Mouse (Mus musculus): Measurements from ENCODE around the gene Sorbs1.
"Not testable (repeated sequence)": the region's sequence is repeated elsewhere in the genome, so short reads cannot be mapped to it uniquely, and the experiment has no call there.

Gene Sorbs1

GRCm38 (mm10) chr19:40513632-40514078 is at the start of gene Sorbs1:
TSS of gene Sorbs1 (minus strand) at chr19:40513779.
- peak; percentile 92 to 95 for DNase-seq (ENCODE audit: low spot score in 2 of 2)

GRCm38 (mm10) chr19:40561521-40561920 is 47.9 kb upstream of the Sorbs1 start:
- DNase-seq (ENCODE audit: low spot score in 2 of 2) = not testable (repeated sequence)

- no peak for DNase-seq (ENCODE audit: low spot score in 2 of 2)
Observed at GRCm38 (mm10) chr19:40556029-40556428, 42.5 kb upstream of the Sorbs1 start.

GRCm38 (mm10) chr19:40555136-40555535 is 41.6 kb upstream of the Sorbs1 start:
- DNase-seq (ENCODE audit: low spot score in 2 of 2) = no peak

- no peak for DNase-seq (ENCODE audit: low spot score in 2 of 2)
Observed at GRCm38 (mm10) chr19:40554343-40554742, 40.8 kb upstream of the Sorbs1 start.

DNA sequence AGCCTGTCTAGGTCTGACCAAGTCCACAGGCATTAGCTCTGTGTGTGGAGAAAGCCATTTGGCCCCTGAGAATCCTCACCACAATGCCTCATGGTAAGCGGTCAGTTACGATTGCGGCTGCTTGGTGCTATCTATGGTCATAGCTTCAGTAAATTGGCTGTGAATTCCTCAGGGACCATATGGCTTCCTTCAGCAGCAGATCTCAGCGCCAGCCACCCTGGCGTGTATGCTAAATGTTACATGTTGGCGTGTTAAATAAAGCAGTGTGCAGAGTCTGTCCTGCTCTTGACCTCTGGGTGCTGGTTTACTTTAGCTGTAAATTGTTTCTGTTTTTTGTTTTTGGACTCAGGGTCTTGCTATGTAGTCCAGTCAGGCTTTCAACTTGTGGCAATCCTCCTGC is 40.3 kb upstream of the Sorbs1 start:
- DNase-seq (ENCODE audit: low spot score in 2 of 2) = no peak

GRCm38 (mm10) chr19:40553014-40553789 is 39.6 kb upstream of the Sorbs1 start:
- no peak for DNase-seq (ENCODE audit: low spot score in 2 of 2)

DNA sequence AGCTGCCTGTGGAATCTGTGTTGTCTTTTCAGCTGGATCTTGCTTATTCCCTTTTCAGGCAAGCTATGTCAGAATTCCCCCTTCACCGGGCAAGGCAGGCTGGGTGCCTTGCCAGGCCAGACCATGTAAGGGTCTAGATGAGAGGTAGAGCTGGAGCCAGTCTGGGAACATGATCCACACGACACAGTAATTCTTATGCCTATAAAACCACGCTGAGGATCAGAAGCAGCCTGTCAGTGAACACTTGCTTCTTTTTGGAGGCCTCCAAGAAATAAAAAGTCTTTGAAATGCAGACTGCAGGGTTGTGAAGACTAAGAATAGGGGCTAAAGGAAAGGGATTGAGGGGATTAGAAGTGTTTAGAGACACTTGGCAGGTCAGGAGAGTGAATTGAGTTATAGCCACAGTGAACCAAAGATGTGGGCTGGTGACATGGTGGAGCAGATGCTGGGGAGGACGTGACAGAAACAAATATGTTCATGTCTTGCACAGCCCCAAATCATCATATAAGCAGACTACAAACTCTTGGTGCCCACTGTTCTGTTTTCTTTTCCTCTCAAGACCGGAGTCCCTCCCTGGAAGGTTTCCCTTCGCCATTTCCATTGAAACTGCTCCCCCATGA is 36.0 kb upstream of the Sorbs1 start:
- DNase-seq (ENCODE audit: low spot score in 2 of 2) = no peak

DNA sequence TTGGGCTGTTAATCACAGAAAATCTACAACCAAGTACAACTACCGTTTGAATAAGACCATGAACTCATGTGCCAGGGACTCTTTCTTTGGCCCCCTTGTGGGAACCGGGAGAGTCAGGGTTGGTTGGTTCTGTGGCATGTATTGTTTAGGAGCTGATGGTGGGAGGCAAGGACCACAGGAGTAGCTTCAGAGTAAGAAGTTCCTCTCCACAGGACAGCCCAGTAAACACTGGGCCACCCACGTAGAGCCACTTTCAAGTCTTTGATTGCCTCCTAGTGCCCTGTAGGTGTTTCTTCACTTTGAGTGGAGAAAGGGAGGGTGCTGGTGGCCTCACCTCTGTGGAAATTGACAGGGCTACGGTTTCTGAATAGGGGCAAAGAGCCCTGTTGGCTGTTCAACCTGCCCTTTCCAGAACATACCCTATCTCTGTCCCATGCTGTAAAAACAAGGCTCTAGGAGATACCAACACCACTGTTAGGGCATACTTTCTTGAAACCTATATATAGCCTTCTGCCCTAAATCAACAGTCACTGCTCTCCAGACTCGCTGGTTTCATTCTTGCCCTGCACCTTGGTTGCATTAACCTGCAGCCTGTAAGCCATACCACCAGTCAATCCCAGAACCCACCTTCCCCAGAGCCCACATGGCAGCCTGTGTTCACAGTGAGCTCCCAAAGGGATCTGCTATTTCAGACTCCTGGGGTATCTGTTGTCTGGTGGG is 35.4 kb upstream of the Sorbs1 start:
- DNase-seq (ENCODE audit: low spot score in 2 of 2) = no peak

DNA sequence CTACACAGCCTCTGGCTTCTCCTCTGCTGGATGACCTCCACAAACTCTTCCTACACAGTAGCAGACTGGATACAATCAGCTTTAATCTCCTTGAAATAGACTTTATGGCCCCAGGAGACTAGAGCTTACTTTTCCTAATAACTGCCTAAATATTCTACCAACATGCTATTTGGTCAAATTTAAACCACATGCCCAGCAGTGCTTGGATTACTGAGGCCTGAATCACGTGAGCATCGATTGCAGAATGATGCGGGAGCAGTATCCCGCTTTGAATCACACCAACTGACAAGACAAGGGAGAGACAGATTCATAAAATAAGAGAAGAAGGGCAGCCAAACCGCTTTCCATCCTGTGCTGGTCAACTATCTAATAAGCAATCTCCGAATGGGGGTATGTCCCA is 34.8 kb upstream of the Sorbs1 start:
- DNase-seq (ENCODE audit: low spot score in 2 of 2) = no peak

GRCm38 (mm10) chr19:40544856-40545255 is 31.3 kb upstream of the Sorbs1 start:
- peak; percentile 19 to 66 for DNase-seq (ENCODE audit: low spot score in 2 of 2)

GRCm38 (mm10) chr19:40542776-40543175 is 29.2 kb upstream of the Sorbs1 start:
- DNase-seq (ENCODE audit: low spot score in 2 of 2) = no peak

DNA sequence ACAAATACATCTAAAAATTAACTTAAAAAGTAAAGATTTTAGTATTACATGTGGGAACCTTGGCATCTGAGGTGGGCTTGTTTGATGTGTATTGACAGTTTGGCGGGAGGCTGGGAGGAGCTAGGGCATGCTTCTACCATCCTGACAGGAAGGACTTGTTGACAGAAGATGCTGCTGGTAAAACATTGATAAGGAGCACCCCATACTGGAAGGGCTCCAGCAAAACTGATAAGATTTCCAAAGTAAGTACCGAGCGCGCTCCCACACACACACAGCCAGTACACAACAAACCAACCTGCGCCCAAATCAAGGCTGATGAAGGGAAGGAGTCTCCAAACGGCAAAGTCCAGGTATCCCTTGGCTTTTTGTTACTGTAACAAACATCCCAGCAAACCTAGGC is 22.9 kb upstream of the Sorbs1 start:
- no peak for DNase-seq (ENCODE audit: low spot score in 2 of 2)

DNA sequence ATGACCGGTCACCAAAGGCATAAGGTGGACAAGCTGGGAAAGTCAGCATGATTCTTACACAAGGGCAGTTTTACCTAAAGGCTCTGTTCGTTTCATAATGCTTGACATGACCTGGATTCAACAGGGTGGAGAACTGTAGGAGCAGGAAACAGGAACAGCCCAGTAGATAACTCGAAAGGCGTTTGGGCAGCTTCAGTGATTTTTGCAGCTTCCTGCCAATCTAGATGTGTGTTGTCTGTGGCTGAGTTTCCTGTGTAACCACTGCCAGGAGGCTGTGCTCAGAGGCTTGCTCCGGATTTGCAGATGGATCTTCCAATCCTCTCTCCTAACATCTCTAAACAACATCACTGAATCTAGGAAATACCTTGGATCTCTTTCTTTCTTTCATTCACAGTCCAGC is 18.9 kb upstream of the Sorbs1 start:
- no peak for DNase-seq (ENCODE audit: low spot score in 2 of 2)

- DNase-seq (ENCODE audit: low spot score in 2 of 2) = no peak
Observed at GRCm38 (mm10) chr19:40530323-40530722, 16.7 kb upstream of the Sorbs1 start.

- no peak for DNase-seq (ENCODE audit: low spot score in 2 of 2)
Observed at GRCm38 (mm10) chr19:40528254-40528653, 14.7 kb upstream of the Sorbs1 start.

- no peak for DNase-seq (ENCODE audit: low spot score in 2 of 2)
Observed at GRCm38 (mm10) chr19:40526367-40527014, 12.9 kb upstream of the Sorbs1 start.

DNA sequence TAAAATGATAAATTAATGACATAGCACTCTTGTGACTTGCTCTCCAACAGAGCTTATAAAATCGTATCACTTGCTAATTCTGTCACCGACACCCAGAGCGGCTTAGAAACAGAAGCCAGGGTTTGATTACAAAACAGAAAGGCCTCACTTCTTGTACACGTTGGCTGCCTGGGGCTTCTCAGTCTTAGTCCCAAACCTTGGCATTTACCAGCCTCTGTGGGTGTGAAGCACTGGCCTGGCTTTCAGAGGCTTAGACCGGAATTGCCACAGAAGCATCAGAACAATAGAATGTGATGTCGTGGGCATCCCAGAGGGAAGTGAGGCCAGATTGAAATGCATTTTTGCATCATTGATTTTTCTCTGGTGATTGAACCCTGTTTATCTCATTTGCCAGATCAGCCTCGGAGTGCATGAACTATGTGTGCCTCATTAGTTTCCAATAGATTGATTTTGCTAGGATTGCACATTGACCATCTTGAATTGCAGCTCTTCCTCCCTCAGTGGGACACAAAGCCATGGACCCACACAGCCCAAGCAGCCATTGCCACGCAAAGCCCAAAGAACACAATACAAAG is 9.9 kb upstream of the Sorbs1 start:
- no peak for DNase-seq (ENCODE audit: low spot score in 2 of 2)

DNA sequence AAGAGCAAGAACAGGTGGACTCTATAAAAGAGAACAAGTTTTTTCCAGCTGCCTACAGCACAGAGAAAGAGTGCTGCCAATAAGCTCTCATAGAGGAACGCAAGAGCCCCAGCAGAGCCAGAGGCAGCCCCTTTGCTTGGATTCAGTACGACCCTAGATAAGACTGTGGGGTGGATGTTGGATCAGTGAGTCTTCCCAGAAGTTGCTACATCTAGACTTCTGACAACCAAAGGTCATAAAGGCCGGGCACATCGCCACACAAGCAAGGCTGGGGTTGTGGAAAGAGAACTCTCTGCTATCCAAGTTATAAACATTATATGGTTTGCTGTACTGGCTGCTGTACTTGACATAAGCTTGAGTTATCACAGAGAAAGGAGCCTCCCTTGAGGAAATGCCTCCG is 6.8 kb upstream of the Sorbs1 start:
- no peak for DNase-seq (ENCODE audit: low spot score in 2 of 2)

GRCm38 (mm10) chr19:40518706-40519105 is 5.1 kb upstream of the Sorbs1 start:
- DNase-seq (ENCODE audit: low spot score in 2 of 2) = no peak

GRCm38 (mm10) chr19:40515596-40515995 is 2.0 kb upstream of the Sorbs1 start:
- no peak for DNase-seq (ENCODE audit: low spot score in 2 of 2)

GRCm38 (mm10) chr19:40514376-40514775 is 797 bp upstream of the Sorbs1 start:
- peak in 1 of 2 experiments; percentile 5 for DNase-seq (ENCODE audit: low spot score in 2 of 2)

All from thymus, postnatal 10 days (tissue).